Mouse (Mus musculus) MEL (cell line): Measurements from ENCODE around the gene Fmnl2.

Experiments used
- BHLHE40 ChIP-seq: IDR thresholded peaks from 2 replicates; pipeline ENCODE4 v1.6.1; 2012; ENCODE audit warnings: low read depth, mild to moderate bottlenecking, inconsistent platforms, low read length, improper control_type of control experiment, borderline replicate concordance
- CHD2 ChIP-seq: IDR thresholded peaks from 2 replicates; pipeline ENCODE4 v1.6.1; 2011; ENCODE audit warnings: low read length, improper control_type of control experiment
- CTCF ChIP-seq, 3 experiments: IDR thresholded peaks in 2 of 3; conservative IDR thresholded peaks in 1 of 3; 2 replicates each; pipeline ENCODE4 v1.5.1; 2011 to 2012; ENCODE audit warnings: low read length in 3 of 3, low read depth in 2 of 3, mild to moderate bottlenecking in 2 of 3, improper control_type of control experiment in 1 of 3, inconsistent platforms in 1 of 3, mixed read lengths in 1 of 3, moderate library complexity in 1 of 3; ENCODE audit not compliant: control insufficient read depth in 1 of 3, insufficient read depth in 1 of 3, poor library complexity in 1 of 3, severe bottlenecking in 1 of 3
- GATA1 ChIP-seq: IDR thresholded peaks from 2 replicates; pipeline ENCODE4 v1.6.1; 2011; ENCODE audit warnings: low read depth, low read length, improper control_type of control experiment
- NRF1 ChIP-seq: IDR thresholded peaks from 2 replicates; pipeline ENCODE4 v1.6.1; 2014; ENCODE audit warnings: low read depth, mild to moderate bottlenecking, inconsistent platforms, low read length, improper control_type of control experiment, moderate library complexity; ENCODE audit not compliant: poor library complexity, insufficient read depth, severe bottlenecking
- POLR2A ChIP-seq, 2 experiments: IDR thresholded peaks; 2 replicates each; pipeline ENCODE4 v1.6.1; 2011 to 2012; ENCODE audit warnings: low read length in 2 of 2, mild to moderate bottlenecking in 2 of 2, control low read depth in 1 of 2, improper control_type of control experiment in 1 of 2, low read depth in 1 of 2, moderate library complexity in 1 of 2; ENCODE audit not compliant: control insufficient read depth in 1 of 2, insufficient read depth in 1 of 2, poor library complexity in 1 of 2
- RAD21 ChIP-seq: IDR thresholded peaks from 2 replicates; pipeline ENCODE4 v1.6.1; 2011; ENCODE audit warnings: mild to moderate bottlenecking, low read depth, low read length, improper control_type of control experiment
- USF1 ChIP-seq: IDR thresholded peaks from 2 replicates; pipeline ENCODE4 v1.6.1; 2014; ENCODE audit warnings: low read depth, mild to moderate bottlenecking, inconsistent platforms, low read length, improper control_type of control experiment, moderate library complexity

GRCm38 (mm10) chr2:52946074-52946473, 88.4 kb downstream of the Fmnl2 start:
- no peak for TF ChIP-seq USF1
- TF ChIP-seq BHLHE40 = no peak
- TF ChIP-seq RAD21 = no peak
- TF ChIP-seq CHD2 = no peak
- TF ChIP-seq POLR2A (IDR thresholded peaks at IDR 0.05; ENCODE audit: control insufficient read depth in 1 of 2, insufficient read depth in 1 of 2, low read depth in 1 of 2, low read length in 2 of 2, poor library complexity in 1 of 2) = no peak
- TF ChIP-seq CTCF (IDR thresholded peaks at IDR 0.05 in 2 of 3, conservative IDR thresholded peaks at IDR 0.05 in 1 of 3; ENCODE audit: control insufficient read depth in 1 of 3, insufficient read depth in 1 of 3, low read depth in 2 of 3, low read length in 3 of 3, poor library complexity in 1 of 3, severe bottlenecking in 1 of 3) = no peak
- no peak for TF ChIP-seq GATA1
- TF ChIP-seq NRF1 = no peak
